Mouse (Mus musculus) forelimb bud, embryonic 11.5 days (tissue): Measurements from ENCODE around the gene Gsk3b.
"Not testable (repeated sequence)": the region's sequence is repeated elsewhere in the genome, so short reads cannot be mapped to it uniquely, and the experiment has no call there.

Experiments
- DNase-seq: peaks from one replicate; pipeline ENCODE4 v3.0.0-alpha.2; 2012; ENCODE audit warnings: low read depth, low spot score

Gsk3b gene

DNA sequence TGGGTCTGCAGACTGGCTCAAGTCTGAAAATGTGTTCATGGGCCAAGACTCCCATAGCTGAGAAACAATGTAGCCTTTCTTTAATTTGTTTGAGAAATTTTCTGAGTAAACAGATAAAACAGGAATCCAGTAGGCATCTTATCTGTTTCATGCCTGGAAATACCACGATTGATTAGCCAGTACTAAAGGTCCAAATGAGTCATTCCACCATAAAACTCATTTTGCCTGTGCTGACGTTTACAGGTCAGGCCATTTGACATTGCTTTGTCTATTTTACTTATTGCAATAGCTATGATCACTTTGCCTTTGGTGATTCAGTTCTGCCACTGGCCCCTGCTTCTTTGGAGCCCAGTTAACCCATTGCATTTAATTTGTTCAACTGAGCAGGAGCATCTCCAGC is 11.8 kb downstream of the Gsk3b start:
- DNase-seq = no peak

GRCm38 (mm10) chr16:38105453-38105852 is 16.7 kb downstream of the Gsk3b start:
- DNase-seq = no peak

- no peak for DNase-seq
Measured at GRCm38 (mm10) chr16:38106542-38106941, 17.7 kb downstream of the Gsk3b start.

GRCm38 (mm10) chr16:38110001-38110400 is 21.2 kb downstream of the Gsk3b start:
- no peak for DNase-seq

DNA sequence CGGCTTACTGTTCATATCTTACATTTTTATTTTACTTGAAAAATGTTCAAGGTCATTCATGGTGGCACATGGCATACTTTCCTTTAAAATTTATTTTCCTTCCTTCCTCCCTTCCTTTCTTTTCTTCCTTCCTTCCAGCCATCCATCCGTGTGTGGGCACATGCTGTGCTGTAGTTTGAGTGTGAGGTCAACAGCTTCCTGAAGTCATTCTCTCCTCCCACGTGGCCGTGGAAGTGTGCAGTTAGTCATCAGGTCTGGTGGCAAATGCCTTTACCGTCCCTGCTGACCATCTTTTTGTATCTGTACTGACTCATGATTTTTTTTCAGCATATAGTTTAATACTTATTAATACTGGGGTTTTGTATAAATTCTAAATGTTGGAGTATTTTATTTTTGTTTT is 21.8 kb downstream of the Gsk3b start:
- no peak for DNase-seq

- DNase-seq = no peak
Measured at GRCm38 (mm10) chr16:38114074-38114473, 25.3 kb downstream of the Gsk3b start.

GRCm38 (mm10) chr16:38117909-38118308 is 29.1 kb downstream of the Gsk3b start:
- not testable (repeated sequence) for DNase-seq

DNA sequence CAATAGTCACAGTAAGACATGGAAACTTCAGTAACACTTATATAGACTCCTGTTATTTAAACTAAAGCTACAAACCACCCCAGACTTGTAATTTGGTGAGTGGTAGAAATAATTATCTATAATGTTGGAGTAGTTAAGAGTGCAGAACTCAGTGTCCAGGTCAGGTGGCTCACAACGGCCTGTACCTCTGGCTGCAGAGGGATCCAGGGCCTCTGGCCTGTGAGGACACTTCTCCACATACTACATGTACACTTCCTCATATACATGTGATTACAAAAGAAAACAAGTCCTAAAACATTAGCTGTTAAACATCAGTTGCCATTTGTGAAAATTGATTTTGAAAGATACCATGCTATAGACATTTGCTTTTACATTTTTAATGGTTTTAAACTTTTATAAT is 29.9 kb downstream of the Gsk3b start:
- no peak for DNase-seq

DNA sequence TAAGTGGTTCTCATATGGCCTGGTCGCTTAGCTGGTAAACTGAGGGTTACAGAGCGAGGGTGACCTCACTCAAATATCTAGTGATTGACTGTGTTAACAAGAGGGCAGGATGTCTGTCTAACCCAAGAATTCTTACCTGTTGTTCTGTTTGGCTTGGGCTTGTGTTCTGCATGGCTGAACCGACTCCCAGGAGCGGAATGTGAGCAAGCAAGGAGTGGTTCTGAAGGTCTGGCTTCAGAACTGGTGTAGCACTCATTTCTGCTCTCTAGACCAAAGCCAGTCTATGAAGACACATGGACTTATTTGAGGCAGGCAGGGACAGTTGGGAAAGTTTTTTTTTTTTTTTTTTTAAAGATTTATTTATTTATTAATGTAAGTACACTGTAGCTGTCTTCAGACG is 30.5 kb downstream of the Gsk3b start:
- no peak for DNase-seq

- DNase-seq = no peak
Measured at GRCm38 (mm10) chr16:38129171-38129570, 40.4 kb downstream of the Gsk3b start.

DNA sequence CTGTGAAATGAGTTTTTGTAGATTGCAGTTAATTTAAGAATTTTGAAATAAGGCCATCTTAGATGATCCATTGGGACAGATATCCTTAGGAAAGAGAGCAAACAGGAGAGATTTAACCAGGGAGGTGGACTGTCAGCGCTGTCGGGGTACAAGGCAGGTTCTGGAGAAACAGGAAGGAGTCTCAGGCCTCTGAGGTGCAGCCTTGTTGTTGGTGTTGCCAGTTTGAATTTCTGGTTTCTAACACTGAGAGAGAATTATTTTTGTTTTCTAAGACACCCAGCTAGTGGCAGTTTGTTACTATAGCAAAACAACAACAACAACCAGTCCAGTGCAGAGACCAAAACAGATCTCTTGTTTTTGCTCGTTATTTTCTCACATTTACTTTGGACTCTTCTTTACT is 42.2 kb downstream of the Gsk3b start:
- DNase-seq = no peak

DNA sequence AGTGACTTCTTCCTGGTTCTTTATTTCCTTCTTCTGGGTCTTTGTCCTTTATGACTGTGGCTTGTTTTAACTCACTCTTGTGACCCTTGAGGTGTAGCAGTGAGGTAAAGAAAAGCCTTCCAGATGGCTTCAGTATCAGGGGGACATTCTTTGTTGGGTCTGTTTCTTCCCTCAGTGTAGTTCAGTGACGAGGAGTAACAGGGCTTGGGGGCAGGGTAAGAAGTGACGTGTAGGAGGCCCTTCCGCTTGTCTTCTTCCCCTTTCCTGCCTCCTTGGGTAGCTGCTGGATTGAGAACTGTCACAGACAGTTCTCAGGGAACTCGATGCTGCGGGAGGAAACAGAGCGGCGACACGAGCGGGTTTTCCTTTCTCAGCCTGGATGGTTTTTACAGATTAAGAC is 43.0 kb downstream of the Gsk3b start:
- DNase-seq = peak; percentile 23

DNA sequence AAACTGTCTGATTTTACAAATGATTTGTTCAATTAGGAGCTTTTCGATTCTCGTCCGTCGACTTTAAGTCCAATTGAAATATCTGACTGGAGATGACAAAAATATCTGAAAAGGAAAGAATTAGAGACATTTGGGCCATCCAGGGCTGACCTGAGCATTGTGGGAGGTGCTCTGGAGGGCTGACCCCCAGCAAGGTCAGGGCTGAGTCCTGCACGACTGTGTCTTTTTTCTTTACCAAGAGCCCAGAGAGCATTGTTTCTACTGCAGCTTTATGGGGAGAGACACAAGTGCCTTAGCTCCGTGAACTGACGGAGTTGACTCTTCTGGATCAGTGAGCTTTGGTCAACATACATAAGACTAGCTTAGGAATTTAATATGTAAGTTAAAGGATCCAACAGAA is 43.4 kb downstream of the Gsk3b start:
- no peak for DNase-seq

DNA sequence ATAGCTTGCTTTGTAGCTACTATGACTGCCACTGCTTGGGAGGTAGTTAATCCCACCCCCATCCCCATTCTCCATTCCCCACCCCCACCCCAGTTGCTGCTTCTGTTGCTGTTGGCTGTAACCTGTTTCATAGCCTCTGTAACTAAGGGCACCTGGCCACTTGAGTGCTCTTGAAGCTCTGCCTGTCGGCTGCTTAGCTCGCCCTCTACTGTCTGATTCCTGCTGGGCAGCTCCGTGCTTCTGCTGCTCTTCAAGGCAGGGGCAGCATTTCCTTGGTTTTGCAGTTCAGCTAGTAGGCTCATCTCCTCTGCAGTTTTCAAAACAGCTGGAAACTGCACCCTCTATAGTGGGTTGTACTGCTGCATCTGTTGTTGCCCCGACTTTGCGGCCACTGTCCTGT is 48.5 kb downstream of the Gsk3b start:
- DNase-seq = peak; percentile 55

- DNase-seq = no peak
Measured at GRCm38 (mm10) chr16:38144898-38145297, 56.1 kb downstream of the Gsk3b start.

DNA sequence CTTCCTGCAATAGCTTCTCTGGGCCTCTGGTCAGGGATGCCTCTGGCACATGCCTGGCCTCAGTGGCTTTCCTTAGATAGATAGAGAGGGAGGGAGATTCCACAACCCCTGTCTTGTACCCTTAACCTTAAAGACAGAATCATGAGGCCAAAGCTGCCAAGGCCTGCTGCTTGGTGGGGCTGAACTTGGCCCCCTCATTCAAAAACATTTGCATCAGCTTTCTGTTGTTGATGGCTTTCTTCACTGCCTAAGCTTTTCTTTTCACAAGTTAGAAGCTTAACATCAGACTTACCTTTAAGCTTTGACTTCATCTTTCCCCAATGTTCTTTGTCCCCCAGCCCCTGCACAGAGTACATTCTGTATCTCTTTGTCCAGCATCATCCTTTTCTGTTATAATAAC is 61.8 kb downstream of the Gsk3b start:
- DNase-seq = no peak

- DNase-seq = no peak
Measured at GRCm38 (mm10) chr16:38157854-38158622, 69.2 kb downstream of the Gsk3b start.

DNA sequence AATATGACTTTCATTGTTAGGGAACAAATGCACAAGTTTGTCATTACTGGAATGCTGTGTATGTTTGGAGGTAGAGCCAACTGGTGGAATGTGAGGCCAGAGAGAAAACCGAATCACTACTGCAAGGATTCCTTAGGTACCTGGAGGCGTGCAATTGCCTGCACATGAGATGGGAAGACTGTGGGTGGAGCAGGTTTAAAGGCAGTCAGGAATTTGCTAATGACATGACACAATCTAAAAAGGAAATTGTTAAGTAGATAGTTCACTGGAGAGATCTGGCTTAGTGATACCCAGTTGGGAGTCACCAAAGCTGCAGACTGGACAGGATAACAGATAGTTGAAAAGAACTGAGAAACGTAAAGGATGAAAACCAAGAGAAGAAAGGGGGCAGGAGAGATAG is 73.2 kb downstream of the Gsk3b start:
- no peak for DNase-seq

- no peak for DNase-seq
Measured at GRCm38 (mm10) chr16:38164811-38165591, 76.2 kb downstream of the Gsk3b start.

- DNase-seq = no peak
Measured at GRCm38 (mm10) chr16:38168971-38169370, 80.2 kb downstream of the Gsk3b start.

- DNase-seq = no peak
Measured at GRCm38 (mm10) chr16:38179150-38179549, 90.3 kb downstream of the Gsk3b start.

GRCm38 (mm10) chr16:38181421-38181820 is 92.6 kb downstream of the Gsk3b start:
- no peak for DNase-seq

GRCm38 (mm10) chr16:38184657-38185269 is 96.0 kb downstream of the Gsk3b start:
- no peak for DNase-seq
